Mouse (Mus musculus) erythroblast, embryonic 14.5 days (primary cell): ENCODE results near the gene Ctsh. TPM values are rescaled to one million over a fixed set of nuclear protein-coding genes. Genes with fewer than 3 reads are reported as not detected.
"Not testable (repeated sequence)": the region's sequence is repeated elsewhere in the genome, so short reads cannot be mapped to it uniquely, and the experiment has no call there.

ENCODE experiments used
- H3K27me3 ChIP-seq: 2 replicates; pipeline ENCODE4 v1.6.1; 2012; ENCODE audit warnings: inconsistent platforms; ENCODE audit not compliant: control insufficient read depth
- H3K36me3 ChIP-seq: 2 replicates; pipeline ENCODE4 v1.6.1; 2012; ENCODE audit warnings: mild to moderate bottlenecking, inconsistent platforms; ENCODE audit not compliant: control insufficient read depth
- H3K4me1 ChIP-seq: 2 replicates; pipeline ENCODE4 v1.6.1; 2012; ENCODE audit warnings: inconsistent platforms; ENCODE audit not compliant: control insufficient read depth
- H3K4me3 ChIP-seq: replicated peaks from 2 replicates; pipeline ENCODE3; 2012; ENCODE audit warnings: moderate library complexity, mild to moderate bottlenecking, inconsistent platforms
- H3K9me3 ChIP-seq: 2 replicates; pipeline ENCODE4 v1.6.1; 2012; ENCODE audit warnings: low read length, inconsistent platforms, mixed read lengths; ENCODE audit not compliant: control insufficient read depth
- GATA1 ChIP-seq: IDR thresholded peaks from 2 replicates; pipeline ENCODE4 v1.6.1; 2012; ENCODE audit warnings: low read length, inconsistent platforms, mixed read lengths
- TAL1 ChIP-seq: IDR thresholded peaks from 3 replicates; pipeline ENCODE4 v1.6.1; 2012; ENCODE audit warnings: low read length, inconsistent platforms, mixed read lengths
- polyA plus RNA-seq: library from polyadenylated mRNA; stranded (reverse); fragments of >175 nt; gene quantifications from 2 replicates; pipeline ENCODE4 v1.2.3, GENCODE M21; 2012

Gene Ctsh
- polyA plus RNA-seq, 1 experiment: 0.19 TPM

DNA sequence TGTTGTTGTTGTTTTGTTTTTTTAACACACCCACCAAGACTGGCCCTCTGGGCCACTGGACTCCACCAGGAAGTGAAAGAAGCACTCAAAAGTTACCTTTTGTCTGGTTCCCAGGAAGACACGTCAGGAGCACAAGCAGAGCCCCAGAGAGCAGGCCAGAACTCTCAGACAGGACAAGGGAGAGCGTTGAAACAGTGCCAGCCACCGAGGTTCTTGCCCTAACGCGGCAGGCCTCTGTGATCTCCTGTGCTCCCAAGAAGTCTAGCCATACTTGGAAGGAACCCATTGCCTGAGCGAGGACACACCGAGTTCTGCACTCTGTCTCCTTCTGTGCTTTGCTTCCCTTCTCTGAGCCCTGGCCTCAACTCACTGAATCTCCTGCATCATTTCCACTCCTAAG, 16.2 kb downstream of the Ctsh start:
- Histone ChIP-seq H3K27me3 (no peaks in the 10 kb centered on the region), H3K36me3 (no peaks in the 10 kb centered on the region; the same call in 1 of the 2 replicates), H3K9me3 (no peaks in the 10 kb centered on the region), H3K4me3 (no peak overlapping the region), H3K4me1 (no peaks in the 10 kb centered on the region)
- no peak for TF ChIP-seq GATA1
- no peak for TF ChIP-seq TAL1

DNA sequence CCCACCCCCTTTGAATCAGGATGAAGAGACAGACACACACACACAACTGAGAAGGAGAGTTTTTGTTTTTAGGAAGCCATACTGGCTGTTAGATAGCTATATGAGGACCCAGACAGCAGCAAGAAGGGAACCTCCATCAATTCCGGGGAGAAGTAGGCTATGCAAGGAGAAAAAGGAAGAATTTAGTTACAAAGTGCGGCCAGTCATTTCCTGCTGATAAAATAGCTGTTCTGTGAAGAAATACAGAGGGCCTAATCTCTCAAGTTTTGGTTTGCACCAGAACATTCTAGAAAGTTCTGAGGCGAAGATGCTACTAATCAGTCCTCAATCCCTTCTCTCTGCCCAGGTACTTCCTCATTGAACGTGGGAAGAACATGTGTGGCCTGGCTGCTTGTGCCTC, 21.4 kb downstream of the Ctsh start:
- H3K9me3 ChIP-seq: no peaks in the 10 kb centered on the region
- H3K27me3 ChIP-seq: no peaks in the 10 kb centered on the region
- no peak for TF ChIP-seq GATA1
- no peak for TF ChIP-seq TAL1
- H3K4me1 ChIP-seq: no peaks in the 10 kb centered on the region
- no peak overlapping the region for H3K4me3 ChIP-seq
- H3K36me3 ChIP-seq: no peaks in the 10 kb centered on the region; the same call in 1 of the 2 replicates

- H3K9me3 ChIP-seq: no peaks in the 10 kb centered on the region
- no peaks in the 10 kb centered on the region; the same call in 1 of the 2 replicates for H3K36me3 ChIP-seq
- H3K27me3 ChIP-seq: no peaks in the 10 kb centered on the region
- H3K4me1 ChIP-seq: no peaks in the 10 kb centered on the region
- TF ChIP-seq TAL1: no peak
- no peak for TF ChIP-seq GATA1
- no peak overlapping the region for H3K4me3 ChIP-seq
Measured at GRCm38 (mm10) chr9:90076131-90076530, 22.2 kb downstream of the Ctsh start.

- H3K27me3 ChIP-seq: no peaks in the 10 kb centered on the region
- no peaks in the 10 kb centered on the region for H3K4me1 ChIP-seq
- H3K9me3 ChIP-seq: no peaks in the 10 kb centered on the region
- TF ChIP-seq TAL1 (no peak), GATA1 (no peak)
- no peak overlapping the region for H3K4me3 ChIP-seq
- H3K36me3 ChIP-seq: no peaks in the 10 kb centered on the region; the same call in 1 of the 2 replicates
Measured at GRCm38 (mm10) chr9:90076849-90077461, 23.0 kb downstream of the Ctsh start.

DNA sequence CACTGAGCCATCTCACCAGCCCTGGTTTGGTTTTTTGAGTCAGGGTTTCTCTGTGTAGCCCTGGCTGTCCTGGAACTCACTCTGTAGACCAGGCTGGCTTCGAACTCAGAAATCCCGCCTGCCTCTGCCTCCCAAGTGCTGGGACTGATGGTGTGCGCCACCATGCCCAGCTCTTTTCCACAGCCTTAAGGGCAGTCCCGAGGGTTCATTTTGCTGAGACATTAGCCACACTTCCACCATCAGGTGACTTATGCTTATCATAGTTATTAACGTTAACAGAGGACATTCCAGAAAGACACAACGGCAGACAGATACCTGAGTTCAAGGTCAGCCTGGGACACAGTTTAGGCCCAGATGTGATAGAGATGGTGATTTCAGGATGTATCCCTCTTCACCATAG, 28.0 kb downstream of the Ctsh start:
- not testable (repeated sequence) for H3K4me1 ChIP-seq, H3K27me3 ChIP-seq, H3K36me3 ChIP-seq, H3K4me3 ChIP-seq, H3K9me3 ChIP-seq

GRCm38 (mm10) chr9:90082992-90083391, 29.0 kb downstream of the Ctsh start:
- H3K27me3 ChIP-seq: no peaks in the 10 kb centered on the region
- H3K4me3 ChIP-seq: no peak overlapping the region
- H3K9me3 ChIP-seq: no peaks in the 10 kb centered on the region
- H3K4me1 ChIP-seq: no peaks in the 10 kb centered on the region
- no peak for TF ChIP-seq TAL1
- TF ChIP-seq GATA1: no peak
- peaks cover 11% of the 10 kb centered on the region for H3K36me3 ChIP-seq

DNA sequence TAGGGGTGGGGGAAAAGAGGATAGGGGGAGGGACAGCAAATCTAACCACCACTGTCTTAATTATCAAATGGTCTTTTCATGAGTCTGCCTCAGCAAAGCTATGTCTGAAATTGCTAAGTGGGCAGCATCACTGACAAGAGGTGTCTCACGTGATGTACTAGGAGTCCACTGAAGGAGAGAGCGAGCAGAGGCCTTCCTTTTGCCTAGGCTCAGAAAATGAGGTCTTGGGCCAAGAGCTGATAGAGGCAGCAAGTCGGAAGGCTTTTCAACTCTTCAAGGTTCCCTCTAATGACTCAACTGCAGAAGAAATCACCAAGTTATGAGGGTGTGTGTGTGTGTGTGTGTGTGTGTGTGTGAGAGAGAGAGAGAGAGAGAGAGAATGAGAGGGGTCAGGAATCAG, 30.2 kb downstream of the Ctsh start:
- no peaks in the 10 kb centered on the region for H3K4me1 ChIP-seq
- no peaks in the 10 kb centered on the region for H3K27me3 ChIP-seq
- peaks cover 22% of the 10 kb centered on the region for H3K36me3 ChIP-seq
- no peak for TF ChIP-seq TAL1
- no peak for TF ChIP-seq GATA1
- no peak overlapping the region for H3K4me3 ChIP-seq
- no peaks in the 10 kb centered on the region for H3K9me3 ChIP-seq

- Histone ChIP-seq H3K4me1 (no peaks in the 10 kb centered on the region), H3K36me3 (peaks cover 29% of the 10 kb centered on the region), H3K9me3 (no peaks in the 10 kb centered on the region), H3K4me3 (no peak overlapping the region), H3K27me3 (no peaks in the 10 kb centered on the region)
- TF ChIP-seq GATA1: no peak
Measured at GRCm38 (mm10) chr9:90084766-90085468, 31.0 kb downstream of the Ctsh start.

DNA sequence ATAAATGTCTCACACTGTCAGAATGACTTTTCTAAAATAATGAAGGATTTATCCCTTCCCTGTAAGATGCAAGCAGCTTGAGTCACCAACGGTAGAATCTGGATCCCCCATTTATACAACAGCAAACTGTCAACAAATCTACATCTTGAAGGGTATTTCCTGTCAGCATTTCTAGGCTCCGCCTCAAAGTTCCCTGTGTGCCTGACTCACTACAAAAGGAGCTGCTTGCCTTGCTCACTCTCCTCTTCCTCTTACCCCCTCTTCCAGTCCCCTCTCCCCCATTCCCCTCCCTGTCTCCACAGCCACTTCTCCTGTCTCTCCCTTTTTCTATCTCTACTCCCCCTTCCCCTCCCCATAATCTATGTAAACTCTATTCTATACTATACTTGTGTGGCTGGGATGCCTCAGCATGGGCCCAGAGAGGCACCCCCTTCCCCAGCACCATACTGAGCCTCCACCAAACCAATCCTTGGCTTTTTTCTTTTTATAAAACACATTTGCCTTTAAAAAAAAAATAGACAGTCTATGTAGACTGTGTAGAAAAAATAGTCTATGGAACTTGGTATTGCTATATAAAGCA, 34.0 kb downstream of the Ctsh start:
- no peaks in the 10 kb centered on the region for H3K27me3 ChIP-seq
- peaks cover 54% of the 10 kb centered on the region for H3K36me3 ChIP-seq
- H3K9me3 ChIP-seq: no peaks in the 10 kb centered on the region
- no peak overlapping the region for H3K4me3 ChIP-seq
- no peaks in the 10 kb centered on the region for H3K4me1 ChIP-seq
- TF ChIP-seq TAL1 (no peak), GATA1 (no peak)
